Mouse (Mus musculus) lung, adult 2 months (tissue): ENCODE results near the gene Gcnt2.

Source experiments
- CTCF ChIP-seq: fragments of 200-500 bp; IDR thresholded peaks from 2 replicates; pipeline ENCODE4 v1.5.1; 2011; ENCODE audit warnings: mild to moderate bottlenecking, low read length, control low read depth; ENCODE audit not compliant: insufficient read depth
- POLR2A ChIP-seq: fragments of 200-500 bp; IDR thresholded peaks from 2 replicates; pipeline ENCODE4 v1.6.1; 2011; ENCODE audit warnings: low read depth, mild to moderate bottlenecking, control low read depth, low read length, borderline replicate concordance; ENCODE audit errors: extremely low read depth

DNA sequence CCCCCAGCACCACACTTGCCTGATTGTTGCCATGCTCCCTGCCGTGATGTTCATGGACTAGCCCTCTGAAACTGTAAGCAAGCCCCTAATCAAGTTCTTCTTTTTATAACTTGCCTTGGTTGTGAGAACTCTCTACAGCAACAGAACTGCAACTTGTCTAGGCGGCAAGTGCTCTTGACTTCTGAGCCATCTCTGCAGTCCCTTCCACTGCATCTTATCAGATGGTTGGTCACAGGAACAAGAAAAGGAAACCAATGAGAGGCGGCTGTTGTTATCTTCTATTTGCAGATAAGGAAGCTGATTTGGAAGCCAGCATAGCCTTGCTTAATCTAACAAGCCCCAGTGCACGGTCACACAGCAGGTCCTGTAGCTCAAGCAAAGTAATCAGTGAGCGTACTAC is 14.5 kb downstream of the Gcnt2 start:
- TF ChIP-seq CTCF (no peak), POLR2A (no peak)
